Mouse (Mus musculus) spleen, postnatal 4 days (tissue): ENCODE measurements around the gene Rps27l.
A peak's percentile ranks its signal among the peaks of the same experiment; 100 is the strongest.

Experiments
- DNase-seq, 2 experiments: peaks; one replicate each; pipeline ENCODE4 v3.0.0; 2022; ENCODE audit warnings: low spot score in 2 of 2

Rps27l gene

GRCm38 (mm10) chr9:66919981-66920380 lies 25.9 kb upstream of the Rps27l start:
- no peak for DNase-seq

GRCm38 (mm10) chr9:66920488-66921279 lies 25.2 kb upstream of the Rps27l start:
- DNase-seq: no peak

DNA sequence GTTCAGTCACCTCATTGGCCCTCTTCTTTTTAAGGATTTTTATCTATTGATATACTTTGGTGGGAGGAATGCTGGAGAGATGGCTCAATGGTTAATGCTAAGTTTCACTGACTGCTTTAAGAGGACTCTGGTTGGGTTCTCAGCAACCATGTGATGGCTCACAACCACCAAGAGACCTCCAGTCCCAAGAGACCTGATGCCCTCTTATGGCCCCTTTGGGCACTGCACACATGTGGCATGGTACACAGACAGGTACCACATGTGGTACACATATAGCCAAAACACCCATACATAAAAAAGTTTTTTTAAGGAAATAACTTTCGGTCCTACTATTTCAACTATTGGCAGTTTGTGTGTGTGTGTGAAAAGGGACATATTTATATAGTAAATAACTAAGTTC lies 23.8 kb upstream of the Rps27l start:
- DNase-seq: peak in 1 of 2 experiments; percentile 41

GRCm38 (mm10) chr9:66925853-66926252 lies 20.0 kb upstream of the Rps27l start:
- no peak for DNase-seq

- DNase-seq: no peak
These were observed 18.0 kb upstream of the Rps27l start for GRCm38 (mm10) chr9:66927696-66928402.

DNA sequence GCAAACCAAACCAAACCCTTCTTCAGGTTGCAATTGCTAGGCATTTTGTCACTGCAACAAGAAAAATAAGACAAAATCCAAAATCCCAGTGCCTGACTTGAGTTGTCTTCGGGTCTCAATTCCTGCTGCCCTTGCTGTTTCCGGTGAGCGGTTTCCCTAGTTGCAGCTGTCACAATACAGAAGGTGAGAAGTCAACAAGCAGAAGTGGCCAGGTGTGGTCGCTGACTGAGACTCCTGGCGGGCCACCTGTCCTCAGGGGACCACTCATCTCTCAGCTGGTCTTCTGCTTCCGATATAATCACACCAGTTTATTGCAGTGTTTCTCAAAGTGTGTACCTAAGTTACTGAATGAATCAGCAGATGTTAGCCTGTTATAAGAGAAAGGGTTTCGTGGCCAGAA lies 15.5 kb upstream of the Rps27l start:
- no peak for DNase-seq

DNA sequence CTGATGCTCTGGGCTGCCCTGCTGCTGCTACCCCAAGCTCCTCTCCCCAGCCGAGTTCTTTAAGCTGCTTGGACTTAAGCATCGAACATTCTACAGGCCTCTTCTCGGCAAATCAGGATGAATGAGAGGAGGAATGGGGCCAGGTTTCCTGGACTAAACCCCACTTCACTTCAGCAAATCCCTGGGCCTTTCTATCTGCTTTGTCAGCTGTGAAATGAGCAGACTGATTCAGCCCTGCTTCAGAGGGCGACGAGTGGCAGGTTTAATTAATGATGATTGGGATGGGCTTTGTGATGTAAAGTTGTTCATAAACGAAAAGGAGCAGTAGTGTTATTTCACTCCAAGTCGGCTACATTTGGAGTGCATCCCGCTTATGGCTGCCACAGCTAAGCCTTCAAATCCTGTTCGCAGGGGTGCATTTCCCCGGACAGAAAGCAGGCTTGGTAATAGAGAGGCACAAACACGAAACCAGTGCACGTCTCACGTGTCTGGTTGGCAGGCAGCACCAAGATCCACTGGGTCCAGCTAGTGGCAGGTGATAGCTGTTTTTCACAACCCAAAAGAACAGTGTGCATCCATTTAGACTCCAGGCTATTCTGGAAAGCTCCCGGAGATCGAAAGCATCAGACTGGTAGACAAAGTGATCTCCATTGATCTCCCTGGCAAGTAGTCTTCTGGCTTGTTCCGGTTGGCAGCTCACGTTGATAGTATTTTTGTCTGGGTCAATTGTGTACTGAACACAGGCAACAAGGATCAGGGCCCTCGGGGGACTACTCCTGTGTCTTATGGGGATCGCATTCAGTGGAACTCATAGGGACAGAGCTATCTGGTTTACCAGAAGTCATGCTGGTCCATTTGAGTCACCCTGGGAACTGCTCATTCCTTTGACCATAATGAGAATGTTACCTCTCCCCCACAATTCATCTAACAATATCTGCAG lies 11.7 kb upstream of the Rps27l start:
- peak in 1 of 2 experiments; percentile 2 for DNase-seq

DNA sequence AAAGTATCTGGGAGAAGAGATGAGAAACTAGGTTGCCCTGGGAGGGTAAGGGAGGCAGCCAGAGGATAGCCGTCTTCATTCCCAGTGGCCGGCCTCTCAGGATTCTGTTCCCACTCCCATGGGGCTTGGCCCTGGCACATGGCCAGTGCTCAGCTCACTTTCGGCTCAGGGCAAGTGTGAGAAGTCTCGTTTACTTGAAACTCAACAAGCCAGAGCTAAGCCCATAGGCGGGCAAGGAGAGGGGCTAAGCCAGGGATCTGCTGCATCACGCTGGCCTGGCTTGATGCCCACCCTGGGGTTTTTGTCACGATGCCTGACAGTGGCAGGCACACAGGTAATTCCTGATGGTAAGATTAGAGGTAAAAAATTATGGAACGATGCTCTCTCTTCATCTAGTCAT lies 8.4 kb upstream of the Rps27l start:
- peak in 1 of 2 experiments; percentile 14 for DNase-seq

- peak in 1 of 2 experiments; percentile 43 for DNase-seq
These were observed 7.0 kb upstream of the Rps27l start for GRCm38 (mm10) chr9:66938836-66939235.

GRCm38 (mm10) chr9:66945161-66945560 lies 725 bp upstream of the Rps27l start:
- DNase-seq: no peak

GRCm38 (mm10) chr9:66948536-66948935 lies 2.6 kb downstream of the Rps27l start:
- no peak for DNase-seq

- no peak for DNase-seq
These were observed 6.4 kb downstream of the Rps27l start for GRCm38 (mm10) chr9:66952321-66952720.

DNA sequence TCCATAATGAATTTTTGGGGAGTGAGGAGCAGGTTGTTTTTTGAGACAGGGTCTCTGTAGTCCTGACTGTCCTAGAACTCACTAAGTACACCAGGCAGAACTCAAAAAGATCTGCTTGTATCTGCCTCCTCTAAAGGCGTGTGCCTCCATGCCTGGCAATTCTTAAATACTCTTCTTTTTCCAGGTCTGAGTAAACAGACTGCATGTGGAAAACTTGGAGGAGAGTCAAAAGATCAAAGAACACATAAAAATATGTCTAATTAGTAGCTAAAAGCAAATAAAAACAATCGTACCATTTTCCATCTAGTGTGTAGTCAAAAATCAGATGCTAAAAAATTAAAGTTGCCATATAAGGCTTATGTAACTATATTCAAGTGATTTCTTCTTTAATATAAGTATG lies 7.0 kb downstream of the Rps27l start:
- DNase-seq: no peak

GRCm38 (mm10) chr9:66957451-66957850 lies 11.6 kb downstream of the Rps27l start:
- no peak for DNase-seq

DNA sequence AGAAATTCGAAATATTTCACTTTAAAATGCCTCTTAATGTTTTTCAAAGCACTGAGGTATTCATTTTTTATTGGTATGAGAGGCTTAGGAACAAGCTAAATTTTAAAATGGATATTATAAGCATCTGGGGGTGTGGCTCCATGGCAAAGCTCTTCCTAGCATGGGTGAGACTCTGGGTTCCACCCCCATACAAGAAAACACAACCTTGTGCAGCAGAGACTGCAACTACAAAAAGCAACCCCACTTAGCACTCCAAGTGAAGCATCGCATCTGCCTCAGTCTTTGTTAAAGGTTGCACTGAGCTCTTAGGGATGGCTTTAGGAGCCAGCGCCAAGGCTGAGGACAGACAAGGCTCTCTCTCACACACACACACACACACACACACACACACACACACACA lies 15.6 kb downstream of the Rps27l start:
- no peak for DNase-seq

DNA sequence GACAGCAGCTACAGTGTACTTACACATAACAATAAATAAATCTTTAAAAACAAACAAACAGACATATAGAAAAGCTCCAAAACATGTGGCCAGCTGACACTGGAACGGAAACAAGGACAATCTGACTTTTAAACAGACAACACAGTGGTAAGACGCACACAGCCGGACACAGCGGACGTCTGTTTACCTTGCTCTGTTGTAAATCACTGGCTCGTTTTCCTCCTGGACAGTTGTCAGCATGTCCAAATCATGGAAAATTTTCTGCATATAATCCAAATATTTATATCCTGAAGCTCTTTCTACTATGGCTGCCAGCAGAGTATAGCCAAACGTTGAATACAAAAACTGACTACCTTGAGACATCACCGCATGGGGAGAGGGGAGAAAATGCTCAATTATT lies 21.6 kb downstream of the Rps27l start:
- no peak for DNase-seq

DNA sequence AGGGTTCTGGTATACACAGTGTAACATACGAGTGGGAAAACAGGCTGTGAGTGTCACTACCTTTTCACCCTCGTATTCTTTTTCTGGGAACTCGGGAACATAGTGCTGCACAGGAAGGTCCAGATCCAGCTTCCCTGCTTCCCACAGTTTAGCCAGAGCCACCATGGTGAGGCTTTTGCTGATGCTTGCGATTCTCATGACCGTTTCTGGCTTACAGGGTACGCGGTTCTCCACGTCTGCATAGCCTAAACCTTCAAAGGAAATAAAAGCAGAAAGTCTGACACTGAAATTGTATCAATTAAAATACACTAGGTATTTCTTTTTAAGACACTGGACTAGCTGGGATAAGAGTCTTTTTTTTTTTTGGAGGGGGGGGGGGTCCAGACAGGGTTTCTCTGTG lies 25.2 kb downstream of the Rps27l start:
- DNase-seq: no peak

DNA sequence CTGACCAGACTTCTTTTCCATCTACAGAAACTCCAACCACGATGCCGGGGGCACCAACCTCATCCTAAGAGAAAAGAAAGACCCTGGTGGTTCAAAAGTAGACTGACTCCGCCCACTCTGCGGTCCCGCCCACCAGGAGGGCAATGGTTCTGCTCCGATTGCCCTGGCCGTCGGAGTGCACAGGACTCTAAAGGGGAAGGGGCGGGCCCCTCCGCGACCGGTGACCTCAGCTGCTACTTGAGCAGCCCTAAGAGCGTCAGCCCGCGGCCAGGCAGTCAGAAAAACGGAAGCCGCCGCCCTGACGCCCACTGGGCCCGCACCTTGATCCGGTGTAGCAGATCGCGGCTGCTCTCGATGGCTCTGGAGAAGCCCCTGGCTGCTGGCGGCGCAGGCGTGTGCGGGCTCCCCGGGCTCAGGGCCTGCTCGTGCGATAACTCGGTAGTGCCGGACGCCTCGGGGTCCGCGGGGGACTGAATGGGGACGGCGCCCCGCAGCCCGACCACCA lies 28.9 kb downstream of the Rps27l start:
- peak; percentile 85 to 91 for DNase-seq

DNA sequence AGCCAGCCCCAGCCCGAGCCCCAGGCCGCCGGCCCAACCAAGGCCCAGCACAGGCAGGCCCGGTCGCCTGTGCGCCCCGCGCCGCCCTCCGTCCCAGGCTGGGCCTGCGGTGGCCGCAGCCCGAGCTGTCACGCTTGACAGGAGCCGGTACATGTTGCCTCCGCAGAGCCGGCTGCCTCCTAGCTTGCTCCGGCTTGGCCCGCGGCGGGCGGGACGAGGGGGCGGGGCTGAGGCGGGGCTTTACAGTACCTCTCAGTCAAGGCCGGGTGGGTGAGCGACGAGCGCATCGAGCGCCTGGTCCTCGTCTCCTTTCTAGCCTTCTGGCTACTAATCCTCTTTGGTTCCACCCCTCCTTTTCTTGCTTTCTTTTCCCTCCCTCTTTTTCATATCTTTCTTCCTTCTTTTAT lies 29.4 kb downstream of the Rps27l start, which contains the start of gene Lactb:
Gene Lactb (minus strand): TSS at position 246 of the 407 bp plus-strand sequence.
- peak; percentile 96 to 98 for DNase-seq

DNA sequence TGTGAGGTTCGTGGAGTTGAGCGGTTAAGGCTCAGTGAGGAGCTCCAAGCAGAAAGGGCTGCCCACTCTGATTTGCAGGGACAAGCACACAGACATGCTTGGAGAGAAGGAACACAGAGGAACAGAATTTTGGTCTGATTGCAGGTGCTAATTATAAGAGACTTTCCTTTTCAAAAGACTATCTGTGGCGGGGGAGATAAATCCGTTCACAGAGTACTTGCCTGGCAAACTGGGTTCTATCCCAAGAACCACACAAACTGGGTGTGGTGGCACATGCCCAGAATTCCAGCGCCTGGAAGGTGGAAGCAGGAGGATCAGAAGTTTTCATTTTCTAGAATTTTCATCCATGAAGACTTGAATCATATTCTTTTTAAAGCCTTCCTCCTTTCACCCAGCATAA lies 31.2 kb downstream of the Rps27l start:
- DNase-seq: no peak

DNA sequence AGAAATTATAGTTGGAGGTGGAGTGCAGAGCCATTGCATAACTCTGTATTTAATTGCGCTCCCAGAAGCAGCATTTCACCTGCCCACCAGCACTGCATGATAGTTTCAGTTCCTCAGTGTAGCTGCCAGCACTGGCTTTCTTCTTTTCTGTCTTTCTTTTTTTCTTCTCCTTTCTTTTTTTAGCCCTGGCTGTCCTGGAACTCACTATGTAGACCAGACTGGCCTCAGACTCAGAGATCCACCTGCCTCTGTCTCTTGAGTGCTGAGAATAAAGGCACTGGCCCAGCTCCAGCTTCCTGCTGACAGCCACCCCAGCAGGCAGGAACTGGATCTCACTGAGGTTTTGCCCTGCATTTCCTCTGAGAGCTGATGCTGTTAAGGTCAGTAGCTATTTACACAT lies 32.1 kb downstream of the Rps27l start:
- DNase-seq: no peak

- no peak for DNase-seq
These were observed 32.6 kb downstream of the Rps27l start for GRCm38 (mm10) chr9:66978468-66978867.
